Mouse (Mus musculus): ENCODE results near the gene Tbc1d30.
"Not testable (repeated sequence)": the region's sequence is repeated elsewhere in the genome, so short reads cannot be mapped to it uniquely, and the experiment has no call there.

The Tbc1d30 gene

DNA sequence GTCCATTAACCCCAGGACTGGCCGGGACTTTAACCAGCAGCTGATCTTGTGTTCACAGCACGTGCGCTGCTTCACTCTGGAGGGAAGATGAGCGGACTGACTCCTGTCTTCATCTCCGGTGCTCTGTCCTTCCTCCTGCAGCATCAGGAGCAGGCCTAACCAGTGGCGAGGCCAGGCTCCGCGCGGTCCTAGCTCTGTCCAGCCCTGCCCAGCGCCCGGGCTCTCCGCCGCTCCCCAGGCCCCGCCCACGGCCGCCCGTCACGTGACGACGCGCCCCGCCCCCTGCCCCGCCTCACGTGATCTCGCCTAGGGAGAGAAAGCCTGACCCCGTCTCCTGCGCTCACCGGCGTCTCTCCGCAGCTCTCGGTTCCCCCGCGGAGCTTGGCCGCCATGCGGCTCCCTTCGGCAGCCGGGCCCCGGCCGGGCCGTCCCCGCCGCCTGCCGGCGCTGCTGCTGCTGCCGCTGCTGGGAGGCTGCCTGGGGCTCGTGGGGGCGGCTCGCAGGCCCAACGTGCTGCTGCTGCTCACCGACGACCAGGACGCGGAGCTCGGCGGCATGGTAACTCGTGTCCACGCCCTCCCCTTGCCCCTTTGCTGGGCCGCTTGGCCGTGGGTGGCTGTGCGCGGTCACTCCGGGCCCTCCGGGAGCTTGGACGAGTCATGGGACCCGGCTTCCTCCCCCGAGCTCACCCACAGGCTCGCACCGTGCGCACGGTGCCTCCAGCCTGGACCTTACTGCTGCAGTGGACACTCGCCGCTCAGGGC lies 13.9 kb upstream of the Tbc1d30 start, which contains the start of gene Gns:
Gene Gns, plus strand, starts transcription at position 290 of the 764 bp plus-strand sequence.
- DNase-seq, result peak; percentile 79 to 80

DNA sequence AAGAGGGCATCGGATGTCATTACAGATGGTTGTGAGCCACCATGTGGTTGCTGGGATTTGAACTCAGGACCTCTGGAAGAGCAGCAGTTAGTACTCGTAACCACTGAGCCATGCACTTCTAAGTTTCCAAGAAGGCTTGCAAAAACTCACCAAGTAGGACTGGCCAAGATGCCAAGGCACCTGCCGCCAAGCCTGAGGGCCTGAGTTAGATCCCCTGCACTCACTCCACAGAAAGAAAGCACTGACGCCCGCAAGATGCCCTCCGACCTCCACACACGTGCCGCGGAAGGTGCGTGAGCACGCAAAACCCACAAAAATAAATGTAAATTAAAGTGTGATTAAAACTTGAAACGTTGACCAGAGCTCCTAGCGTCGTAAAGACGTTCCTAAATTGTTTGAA lies 13.2 kb upstream of the Tbc1d30 start:
- DNase-seq, result no peak

DNA sequence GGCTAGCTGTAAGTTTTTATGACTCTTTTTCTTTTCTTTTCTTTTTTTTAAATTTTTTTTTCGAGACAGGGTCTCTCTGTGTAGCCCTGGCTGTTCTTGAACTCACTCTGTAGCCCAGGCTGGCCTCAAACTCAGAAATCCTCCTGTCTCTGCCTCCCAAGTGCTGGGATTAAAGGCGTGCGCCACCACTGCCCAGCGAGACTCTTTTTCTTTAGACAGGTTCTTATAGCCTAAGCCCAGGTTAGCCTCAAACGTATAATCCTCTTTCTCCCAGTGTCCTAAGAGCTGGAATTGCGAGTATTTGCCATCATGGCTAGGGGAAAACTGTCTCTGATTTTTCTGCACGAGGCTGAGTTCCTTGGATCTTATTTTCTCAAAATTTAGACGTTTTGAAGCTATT lies 12.1 kb upstream of the Tbc1d30 start:
- DNase-seq, result no peak

DNA sequence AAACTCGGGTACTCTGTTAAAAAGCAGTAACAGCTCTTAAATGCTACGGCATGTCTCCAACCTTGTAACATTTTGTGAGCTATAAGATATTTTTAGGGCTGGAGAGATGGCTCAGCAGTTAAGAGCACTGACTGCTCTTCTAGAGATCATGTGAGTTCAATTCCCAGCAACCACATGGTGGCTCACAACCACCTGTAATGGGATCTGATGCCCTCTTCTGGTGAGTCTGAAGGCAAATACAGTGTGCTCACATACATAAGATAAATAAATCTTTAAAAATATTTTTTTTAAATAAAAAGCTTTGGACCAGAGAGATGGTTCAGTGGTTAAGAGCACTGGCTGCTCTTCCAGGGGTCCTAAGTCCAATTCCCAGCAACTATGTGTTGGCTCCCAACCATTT lies 9.3 kb upstream of the Tbc1d30 start:
- DNase-seq, result no peak

DNA sequence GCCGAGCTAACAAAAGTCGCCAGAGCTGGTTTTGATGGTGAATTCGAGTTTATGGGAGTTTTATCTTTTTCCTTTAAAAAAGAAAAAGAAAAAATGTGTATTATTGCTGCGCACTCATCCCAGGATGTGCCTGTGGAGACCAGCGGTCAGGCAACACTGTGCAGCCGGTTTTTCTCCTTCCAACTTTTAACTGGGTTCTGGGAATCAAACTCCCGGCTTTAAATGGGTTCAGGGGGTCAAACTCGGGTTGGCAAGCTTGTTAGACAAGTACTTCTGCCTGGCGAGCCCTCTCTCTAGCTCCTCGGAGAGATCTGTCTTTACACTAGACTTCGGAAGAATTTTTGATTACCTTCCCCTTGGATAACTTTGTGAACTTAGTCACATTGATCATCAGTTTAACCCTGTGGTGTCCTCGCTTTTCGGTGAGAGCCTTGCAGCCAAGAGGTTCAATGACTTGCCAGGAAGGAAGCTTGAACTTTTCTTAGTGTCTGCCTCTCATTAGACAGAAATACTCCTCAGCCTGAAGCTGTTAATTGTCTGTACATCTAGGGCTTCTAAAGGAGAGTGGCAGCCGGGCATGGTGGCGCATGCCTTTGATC lies 713 bp upstream of the Tbc1d30 start:
- DNase-seq, result no peak

DNA sequence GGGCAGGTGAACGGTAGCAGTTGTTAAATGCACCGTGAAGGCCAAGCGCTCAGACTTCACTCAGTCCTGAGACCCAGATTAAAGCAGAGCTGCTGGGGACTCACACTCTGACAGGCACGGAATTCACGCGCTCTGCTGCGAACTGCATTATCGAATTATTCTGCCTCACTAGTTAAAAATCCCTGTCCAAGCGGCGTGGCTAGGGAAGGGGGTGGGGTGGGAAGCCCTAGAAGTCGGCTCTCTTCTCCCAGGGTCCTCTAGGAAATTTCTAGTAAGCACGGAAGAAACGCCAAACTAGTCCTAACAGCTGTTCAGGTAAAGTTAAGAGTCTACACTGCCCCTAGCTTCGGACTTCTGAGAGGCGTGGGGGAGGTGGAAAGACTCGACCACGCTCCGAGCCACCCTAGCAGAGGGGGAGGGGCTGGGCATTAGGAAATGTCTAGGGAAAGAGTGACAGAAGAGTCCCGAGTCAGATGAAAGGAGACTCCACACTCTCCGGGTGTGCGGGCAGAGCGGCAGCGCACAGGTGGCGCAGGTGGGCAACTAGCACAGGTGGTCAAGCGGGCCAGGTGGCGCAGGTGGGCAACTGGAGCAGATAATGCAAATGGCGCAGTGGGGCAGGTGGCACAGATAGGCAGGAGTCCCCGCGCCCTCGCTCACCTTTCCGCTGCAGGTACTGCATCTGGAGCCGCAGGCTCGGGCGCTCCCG lies 567 bp downstream of the Tbc1d30 start:
- DNase-seq, result peak in 1 of 2 experiments; percentile 23

DNA sequence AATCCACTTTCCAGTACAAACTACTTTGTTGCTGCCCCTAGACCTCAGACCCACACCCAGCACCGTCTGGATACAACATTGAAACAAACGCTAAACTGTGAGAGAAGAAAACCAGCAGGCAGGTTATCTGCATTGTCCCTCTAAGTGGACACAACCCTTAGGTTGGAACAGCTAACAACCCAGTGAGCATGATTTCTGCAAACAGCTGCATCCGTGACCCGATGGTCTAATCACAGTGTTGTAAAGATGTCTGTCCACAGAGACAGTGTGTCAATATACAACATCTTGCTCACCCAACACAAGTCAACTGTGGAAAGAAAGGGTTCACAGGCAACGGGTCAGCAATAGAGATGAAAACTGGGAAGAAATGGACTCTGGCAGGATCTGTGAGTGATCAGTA lies 1.8 kb downstream of the Tbc1d30 start:
- no peak for DNase-seq

DNA sequence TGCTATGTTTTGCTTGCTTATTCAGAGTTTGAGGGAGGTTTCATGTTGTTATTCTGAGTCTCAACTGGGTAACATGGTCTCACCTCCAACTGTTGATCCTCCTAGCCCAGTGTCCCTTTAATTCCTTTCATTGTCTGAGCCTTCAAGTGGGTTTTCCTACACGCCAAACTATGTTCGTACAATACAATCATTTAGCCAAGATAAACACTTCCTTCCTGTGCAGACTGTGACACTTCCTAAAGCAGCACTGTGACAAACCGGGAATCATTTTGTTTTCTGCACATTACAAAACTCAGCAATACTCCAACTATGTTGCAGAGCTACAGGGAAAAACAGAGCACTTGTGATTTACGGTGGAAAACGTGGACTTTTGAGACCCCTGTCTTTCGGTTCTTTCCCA lies 7.2 kb downstream of the Tbc1d30 start:
- DNase-seq, result no peak

DNA sequence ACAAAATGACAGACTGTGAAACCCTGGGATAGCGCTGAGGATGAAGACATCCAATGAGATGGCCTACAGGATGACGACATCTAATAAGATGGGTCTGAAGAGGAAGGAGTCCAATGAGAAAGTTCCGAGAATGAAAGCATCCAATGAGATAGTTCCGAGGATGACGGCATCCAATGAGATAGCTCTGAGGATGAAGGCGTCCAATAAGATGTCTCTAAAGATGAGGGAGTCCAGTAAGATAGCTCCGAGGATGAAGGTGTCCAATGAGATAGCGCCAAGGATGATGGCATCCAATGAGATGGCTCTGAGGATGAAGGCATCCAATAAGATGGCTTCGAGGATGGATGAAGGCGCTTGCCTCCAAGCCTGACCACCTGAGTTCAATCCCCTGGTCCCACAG lies 8.8 kb downstream of the Tbc1d30 start:
- DNase-seq, result no peak

DNA sequence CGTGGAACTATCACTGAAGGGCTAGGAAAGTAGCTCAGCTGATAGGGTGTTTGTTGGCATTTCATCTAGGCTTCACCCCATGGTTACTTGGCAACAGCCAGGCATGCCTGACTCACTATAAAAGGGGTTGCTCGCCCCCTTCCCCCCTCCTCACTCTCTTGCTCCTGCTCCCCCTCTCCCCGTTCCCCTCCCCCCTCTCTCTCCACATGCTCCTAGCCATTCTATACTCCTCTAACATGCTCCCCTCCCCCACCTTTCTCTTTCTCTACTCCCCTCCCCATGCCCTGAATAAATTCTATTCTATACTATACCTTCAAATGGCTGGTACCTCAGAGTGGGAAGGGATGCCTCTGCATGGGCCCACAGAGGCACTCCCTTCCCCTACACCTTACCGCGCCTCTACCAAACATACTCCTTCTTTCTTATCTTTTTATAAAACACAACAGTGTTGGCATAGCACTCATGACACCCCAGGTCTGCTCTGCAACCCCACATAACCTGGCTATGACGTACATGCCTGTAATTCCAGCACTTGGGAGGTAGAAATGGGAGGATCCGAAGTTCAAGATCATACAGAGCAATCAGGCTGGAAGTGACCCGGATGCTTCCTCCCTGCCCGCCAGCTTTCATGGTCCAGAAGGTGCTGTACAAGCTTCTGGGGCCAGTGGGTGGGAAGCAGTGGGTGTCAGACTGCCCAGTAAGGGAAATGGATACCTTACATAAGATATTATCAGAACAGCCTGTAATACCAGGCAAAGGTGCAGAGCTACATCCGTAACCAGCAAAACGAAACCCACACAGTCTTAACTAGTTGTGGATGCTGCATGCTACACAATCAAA lies 10.1 kb downstream of the Tbc1d30 start:
- no peak for DNase-seq

DNA sequence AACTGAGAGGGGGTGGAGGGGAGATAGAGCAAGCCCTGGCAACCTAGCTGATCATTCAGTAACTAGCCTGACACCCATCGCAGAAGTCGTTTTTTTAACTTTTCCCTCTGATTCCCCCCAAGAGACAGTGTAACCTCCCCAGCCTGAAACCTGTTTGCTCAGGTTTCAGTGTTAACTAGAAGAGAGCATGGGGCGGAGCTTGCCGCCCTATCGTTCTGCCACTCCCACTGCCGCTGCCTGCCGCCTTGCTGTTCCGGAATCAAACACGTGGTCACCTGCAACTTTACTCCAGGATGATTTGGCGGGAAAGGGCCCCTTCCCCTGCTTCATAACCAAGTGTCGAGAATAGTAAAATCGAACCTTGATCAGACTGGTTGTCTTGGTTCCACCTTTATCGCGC lies 14.5 kb downstream of the Tbc1d30 start:
- DNase-seq, result not testable (repeated sequence)

DNA sequence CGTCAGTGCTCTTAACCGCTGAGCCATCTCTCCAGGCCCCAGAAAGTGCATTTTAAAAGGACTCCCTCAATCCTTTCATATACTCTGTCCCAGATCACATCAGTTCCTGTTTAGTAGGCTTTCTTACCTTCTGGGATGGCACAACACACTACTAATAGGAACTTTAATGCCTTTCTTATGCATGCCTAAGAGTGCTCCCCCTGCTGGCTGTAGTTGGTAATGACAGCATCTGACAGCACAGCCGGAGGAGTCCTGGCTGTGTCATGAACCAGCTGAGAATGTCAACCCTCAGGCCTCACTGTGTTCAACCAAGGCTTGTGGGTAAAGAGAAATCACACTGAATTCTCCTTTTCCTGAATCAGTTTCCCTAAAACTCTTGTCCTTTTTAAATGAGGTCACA lies 16.5 kb downstream of the Tbc1d30 start:
- peak; percentile 52 to 65 for DNase-seq

DNA sequence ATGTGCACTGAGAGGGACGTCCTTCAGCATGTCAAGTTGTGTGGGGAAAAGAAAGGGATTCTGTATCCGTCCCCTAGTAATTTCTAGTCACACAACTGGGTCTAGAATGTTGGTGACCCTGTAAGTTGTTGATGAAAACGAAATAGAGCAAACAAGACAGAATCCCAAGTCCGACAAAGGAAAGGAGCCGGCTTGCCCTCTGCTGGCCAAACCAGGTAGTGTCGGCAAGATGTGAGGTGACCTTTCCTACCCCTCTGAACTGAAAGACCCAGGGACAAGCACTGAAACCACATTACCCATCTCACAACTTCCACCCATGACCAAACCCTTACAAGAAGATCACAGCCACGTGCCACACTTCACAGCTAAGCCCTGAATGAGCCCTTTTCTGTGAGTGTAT lies 20.1 kb downstream of the Tbc1d30 start:
- peak; percentile 62 to 70 for DNase-seq

DNA sequence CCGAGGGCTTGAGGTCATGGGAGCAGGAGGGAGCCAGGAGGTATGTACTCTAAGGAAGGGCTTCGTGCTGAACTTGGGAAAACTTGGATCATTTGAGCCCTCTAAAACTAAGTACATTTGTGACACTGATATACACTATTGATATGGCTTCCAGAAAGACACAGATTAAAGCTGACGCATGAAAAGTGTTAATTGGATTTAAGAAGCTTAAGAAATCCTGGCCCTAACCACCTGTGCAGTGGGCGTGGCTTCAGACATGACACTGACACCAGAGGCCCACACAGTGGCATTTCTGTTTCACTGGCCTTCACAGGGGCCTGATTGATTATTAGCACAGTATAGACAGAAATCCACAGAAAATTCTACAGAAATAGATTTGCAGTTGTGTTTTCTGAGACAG lies 21.5 kb downstream of the Tbc1d30 start:
- no peak for DNase-seq

DNA sequence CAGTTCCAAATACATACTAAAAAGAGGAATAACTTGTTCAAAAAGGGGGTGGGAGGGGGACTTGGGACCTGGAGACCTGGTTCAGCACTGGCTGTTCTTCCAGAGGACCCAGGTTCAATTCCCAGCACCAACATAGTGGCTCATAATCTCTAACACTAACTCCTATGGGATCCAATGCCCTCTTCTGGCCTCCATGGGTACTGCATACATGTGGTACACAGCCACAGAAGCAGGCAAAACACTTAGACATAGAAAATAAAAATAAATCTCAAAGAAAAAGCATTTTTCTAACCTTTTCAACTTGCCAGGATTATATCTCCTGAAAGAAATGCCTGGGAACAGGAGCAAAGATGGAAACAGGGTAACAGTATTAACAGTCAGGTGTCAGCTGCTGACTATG lies 24.9 kb downstream of the Tbc1d30 start:
- DNase-seq, result peak in 1 of 2 experiments; percentile 18

DNA sequence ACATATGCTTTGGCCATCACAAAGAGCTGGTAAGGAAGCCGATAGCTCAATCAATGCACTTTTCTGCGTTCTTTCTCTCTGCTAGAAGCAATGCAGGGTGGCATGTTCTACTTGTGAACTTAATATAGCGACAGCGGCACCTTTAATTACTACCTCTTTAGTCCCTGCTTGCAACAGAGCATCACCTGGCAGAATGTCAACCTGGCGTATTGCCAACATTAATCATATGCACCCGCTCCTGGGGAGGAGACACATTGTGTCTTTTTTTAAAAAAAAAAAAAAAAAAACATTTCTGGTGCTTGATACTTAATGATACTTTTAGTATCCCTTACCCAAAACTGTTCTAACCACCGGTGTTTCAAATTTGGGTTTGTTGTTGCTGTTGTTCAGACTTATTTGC lies 27.6 kb downstream of the Tbc1d30 start:
- DNase-seq, result no peak

DNA sequence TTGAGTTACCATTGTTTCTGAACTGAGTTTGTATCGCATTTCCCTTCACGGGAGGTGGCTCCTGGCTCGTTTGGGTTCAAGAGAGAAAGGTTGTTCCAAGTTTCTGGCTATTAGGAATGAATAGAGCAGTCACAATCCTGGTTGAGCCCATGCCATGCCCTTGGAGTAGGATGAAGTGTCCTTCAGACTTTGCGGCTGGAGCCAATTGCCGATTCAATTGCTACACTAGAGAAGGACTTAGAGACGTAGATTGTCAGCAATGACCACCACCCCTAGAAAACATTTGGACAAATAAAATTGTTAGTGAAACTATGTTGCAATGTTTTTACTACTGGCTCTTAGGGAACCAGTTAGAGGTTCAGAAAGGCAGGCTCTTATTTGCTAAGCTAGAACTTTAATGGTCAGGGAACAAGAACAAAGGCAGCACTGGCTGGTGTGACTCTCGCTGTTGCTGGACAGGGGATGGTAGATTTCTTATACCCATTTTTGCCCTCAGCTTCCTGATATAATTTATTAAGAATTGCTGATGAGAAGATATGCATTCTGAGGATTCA lies 32.6 kb downstream of the Tbc1d30 start:
- DNase-seq, result no peak

DNA sequence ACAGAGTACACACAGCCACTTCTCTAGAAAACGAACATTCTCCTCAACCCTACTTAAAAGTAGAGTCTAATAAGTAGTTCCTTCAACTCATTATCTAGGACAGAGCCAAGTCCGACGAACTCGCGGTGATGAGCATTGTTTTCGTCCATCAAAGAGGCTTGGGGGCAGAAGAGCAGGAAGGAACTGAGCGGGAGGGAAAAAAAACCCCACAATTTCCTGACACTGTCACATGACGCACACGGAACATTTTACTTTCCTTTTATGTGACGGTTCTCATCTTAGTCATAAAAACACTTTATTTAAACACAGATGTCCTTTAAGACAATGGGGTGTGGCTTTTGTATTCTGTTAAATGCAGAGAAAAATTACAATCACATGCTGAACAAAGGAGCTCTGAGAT lies 34.7 kb downstream of the Tbc1d30 start:
- DNase-seq, result no peak

DNA sequence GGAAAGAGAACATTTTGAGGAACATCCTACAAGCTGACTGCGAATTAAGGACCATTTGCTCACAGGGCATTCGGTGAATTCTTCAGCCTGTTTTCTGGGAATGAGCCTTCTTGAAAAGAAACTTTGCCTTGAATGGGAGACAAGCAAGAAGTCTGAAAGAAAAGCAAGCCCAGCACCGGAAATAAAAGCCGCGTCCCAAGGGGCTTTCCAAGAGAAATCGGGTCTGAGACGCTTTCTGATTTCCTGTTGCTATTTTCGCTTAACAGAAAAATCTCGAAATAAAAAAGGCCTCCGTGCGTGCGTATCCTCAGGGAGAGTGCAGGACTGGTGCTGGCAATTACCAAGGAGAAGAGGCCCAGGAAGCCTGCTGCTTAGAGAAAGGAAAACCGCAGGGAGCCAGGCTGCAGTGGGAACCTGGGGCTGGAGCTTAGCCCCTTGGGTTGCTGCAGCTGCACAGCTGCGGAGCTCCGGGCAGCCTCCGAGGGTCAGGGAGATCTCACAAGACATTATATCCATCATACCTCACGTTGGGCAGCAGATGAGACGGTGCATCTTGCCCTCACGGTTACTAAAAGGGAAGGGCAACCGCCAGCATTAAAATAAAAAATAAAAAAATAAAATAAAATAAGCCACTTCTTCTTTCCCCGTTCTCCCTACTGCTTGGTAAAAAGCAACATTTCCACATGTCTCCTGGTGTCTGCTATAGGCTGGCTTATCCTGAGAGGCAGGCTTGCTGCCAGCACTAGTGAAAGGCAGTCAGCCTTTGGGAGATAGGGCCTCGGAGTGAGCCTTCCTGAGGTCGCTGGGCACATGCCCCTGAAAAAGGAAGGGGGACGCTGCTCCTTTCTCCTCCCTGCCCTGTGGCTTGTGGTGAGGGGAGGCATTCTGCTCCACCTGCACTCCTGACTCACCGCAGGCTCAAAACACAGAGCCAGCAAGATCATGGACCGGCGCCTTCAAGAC lies 35.5 kb downstream of the Tbc1d30 start:
- DNase-seq, result no peak

DNA sequence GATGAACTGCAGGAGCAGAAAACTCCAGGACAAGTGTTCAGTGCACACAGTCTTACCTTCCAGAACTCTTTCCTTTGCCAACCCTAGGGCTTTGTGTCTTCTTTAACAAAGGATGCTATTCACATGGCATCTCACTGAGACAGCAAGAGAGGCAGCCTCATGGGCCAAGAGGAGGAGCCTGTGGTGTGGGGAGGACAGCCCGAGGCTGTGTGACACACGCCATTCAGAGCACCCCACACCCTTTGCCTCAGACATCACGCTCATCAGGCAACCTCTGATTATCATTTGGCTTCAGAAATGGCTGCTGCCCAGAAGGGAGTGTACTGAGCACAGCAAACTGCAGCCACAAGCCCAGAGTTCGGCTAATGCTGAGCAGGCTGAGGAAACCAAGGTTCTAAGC lies 36.9 kb downstream of the Tbc1d30 start:
- no peak for DNase-seq

DNA sequence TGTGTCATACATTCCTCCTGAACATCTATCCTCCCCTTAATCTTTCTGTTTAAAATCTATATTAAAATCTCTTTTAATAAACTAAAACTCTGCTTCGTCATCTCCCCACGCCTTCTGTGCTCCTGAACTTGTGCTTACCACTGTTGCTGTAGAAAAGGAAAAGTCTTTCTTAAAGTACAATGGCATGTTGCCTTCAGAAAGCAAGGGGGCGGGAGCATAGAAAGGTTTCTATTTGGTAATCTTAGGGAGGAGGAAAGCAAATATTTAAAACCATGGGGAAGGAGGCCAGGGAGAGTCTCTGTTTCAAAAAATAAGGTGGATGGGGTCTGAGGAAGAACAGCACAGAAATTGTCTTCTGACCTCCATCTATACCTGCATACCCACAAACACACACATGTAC lies 38.0 kb downstream of the Tbc1d30 start:
- no peak for DNase-seq

Measured in thymus, postnatal 36 days (tissue).